Mouse (Mus musculus) erythroblast, embryonic 14.5 days (primary cell): ENCODE measurements around the gene Fam3c. TPM values are rescaled to one million over a fixed set of nuclear protein-coding genes. Genes with fewer than 3 reads are reported as not detected.

ENCODE experiments used
- H3K27me3 ChIP-seq: 2 replicates; pipeline ENCODE4 v1.6.1; 2012; ENCODE audit warnings: inconsistent platforms; ENCODE audit not compliant: control insufficient read depth
- H3K36me3 ChIP-seq: 2 replicates; pipeline ENCODE4 v1.6.1; 2012; ENCODE audit warnings: mild to moderate bottlenecking, inconsistent platforms; ENCODE audit not compliant: control insufficient read depth
- H3K4me1 ChIP-seq: 2 replicates; pipeline ENCODE4 v1.6.1; 2012; ENCODE audit warnings: inconsistent platforms; ENCODE audit not compliant: control insufficient read depth
- H3K4me3 ChIP-seq: replicated peaks from 2 replicates; pipeline ENCODE3; 2012; ENCODE audit warnings: moderate library complexity, mild to moderate bottlenecking, inconsistent platforms
- H3K9me3 ChIP-seq: 2 replicates; pipeline ENCODE4 v1.6.1; 2012; ENCODE audit warnings: low read length, inconsistent platforms, mixed read lengths; ENCODE audit not compliant: control insufficient read depth
- GATA1 ChIP-seq: IDR thresholded peaks from 2 replicates; pipeline ENCODE4 v1.6.1; 2012; ENCODE audit warnings: low read length, inconsistent platforms, mixed read lengths
- TAL1 ChIP-seq: IDR thresholded peaks from 3 replicates; pipeline ENCODE4 v1.6.1; 2012; ENCODE audit warnings: low read length, inconsistent platforms, mixed read lengths
- polyA plus RNA-seq: library from polyadenylated mRNA; stranded (reverse); fragments of >175 nt; gene quantifications from 2 replicates; pipeline ENCODE4 v1.2.3, GENCODE M21; 2012

Fam3c gene
- polyA plus RNA-seq, 1 experiment = 0.14 TPM

- Histone ChIP-seq H3K36me3 (no peaks in the 10 kb centered on the region), H3K4me3 (no peak overlapping the region), H3K4me1 (peaks cover 21% of the 10 kb centered on the region), H3K27me3 (no peaks in the 10 kb centered on the region), H3K9me3 (no peaks in the 10 kb centered on the region)
- TF ChIP-seq GATA1 = no peak
- no peak for TF ChIP-seq TAL1
Observed at GRCm38 (mm10) chr6:22347132-22347902, 8.7 kb downstream of the Fam3c start.

- no peaks in the 10 kb centered on the region for H3K9me3 ChIP-seq
- H3K4me1 ChIP-seq = peaks cover 13% of the 10 kb centered on the region
- H3K27me3 ChIP-seq = no peaks in the 10 kb centered on the region
- H3K4me3 ChIP-seq = no peak overlapping the region
- peaks cover 4% of the 10 kb centered on the region; the same call in 1 of the 2 replicates for H3K36me3 ChIP-seq
- TF ChIP-seq GATA1 = no peak
Observed at GRCm38 (mm10) chr6:22344443-22344842, 11.6 kb downstream of the Fam3c start.

GRCm38 (mm10) chr6:22343706-22344105 is 12.3 kb downstream of the Fam3c start:
- Histone ChIP-seq H3K4me3 (no peak overlapping the region), H3K4me1 (peaks cover 12% of the 10 kb centered on the region), H3K36me3 (peaks cover 4% of the 10 kb centered on the region; the same call in 1 of the 2 replicates), H3K27me3 (no peaks in the 10 kb centered on the region), H3K9me3 (no peaks in the 10 kb centered on the region)
- TF ChIP-seq TAL1 = no peak
- TF ChIP-seq GATA1 = no peak

GRCm38 (mm10) chr6:22343292-22343691 is 12.8 kb downstream of the Fam3c start:
- Histone ChIP-seq H3K27me3 (no peaks in the 10 kb centered on the region), H3K36me3 (peaks cover 4% of the 10 kb centered on the region; the same call in 1 of the 2 replicates), H3K4me1 (peaks cover 12% of the 10 kb centered on the region), H3K4me3 (no peak overlapping the region), H3K9me3 (no peaks in the 10 kb centered on the region)
- TF ChIP-seq GATA1 (no peak), TAL1 (no peak)

- TF ChIP-seq TAL1 = no peak
- no peak for TF ChIP-seq GATA1
- Histone ChIP-seq H3K4me3 (no peak overlapping the region), H3K36me3 (peaks cover 6% of the 10 kb centered on the region; the same call in 1 of the 2 replicates), H3K9me3 (no peaks in the 10 kb centered on the region), H3K27me3 (no peaks in the 10 kb centered on the region), H3K4me1 (peaks cover 11% of the 10 kb centered on the region)
Observed at GRCm38 (mm10) chr6:22340779-22341178, 15.3 kb downstream of the Fam3c start.

GRCm38 (mm10) chr6:22339763-22340542 is 16.1 kb downstream of the Fam3c start:
- H3K36me3 ChIP-seq = peaks cover 6% of the 10 kb centered on the region; the same call in 1 of the 2 replicates

GRCm38 (mm10) chr6:22332548-22332947 is 23.5 kb downstream of the Fam3c start:
- Histone ChIP-seq H3K27me3 (no peaks in the 10 kb centered on the region), H3K4me1 (no peaks in the 10 kb centered on the region), H3K4me3 (no peak overlapping the region), H3K9me3 (no peaks in the 10 kb centered on the region), H3K36me3 (peaks cover 3% of the 10 kb centered on the region)
- no peak for TF ChIP-seq TAL1
- TF ChIP-seq GATA1 = no peak

More at GRCm38 (mm10) chr6:22339763-22340542, 16.1 kb downstream of the Fam3c start:
- TF ChIP-seq TAL1 = no peak
- TF ChIP-seq GATA1 = no peak
- H3K27me3 ChIP-seq = no peaks in the 10 kb centered on the region
- H3K4me1 ChIP-seq = peaks cover 11% of the 10 kb centered on the region
- H3K4me3 ChIP-seq = no peak overlapping the region
- no peaks in the 10 kb centered on the region for H3K9me3 ChIP-seq

GRCm38 (mm10) chr6:22330169-22330960 is 25.7 kb downstream of the Fam3c start:
- Histone ChIP-seq H3K27me3 (no peaks in the 10 kb centered on the region), H3K4me1 (no peaks in the 10 kb centered on the region), H3K36me3 (peaks cover 2% of the 10 kb centered on the region), H3K4me3 (no peak overlapping the region), H3K9me3 (no peaks in the 10 kb centered on the region)
- TF ChIP-seq GATA1 (no peak), TAL1 (no peak)
